ENCODE assay signal across 8 mouse cellular contexts in genomic region chr9:78107912-78108795, GRCm38 (mm10). TPM values are rescaled to one million over a fixed set of nuclear protein-coding genes. Genes with fewer than 3 reads are reported as not detected.
DNase-seq lines count a peak whose midpoint lies in the region; ATAC-seq and TF ChIP-seq lines count a peak whose summit lies in the region.

No protein-coding gene starts in this region.

- TF ChIP-seq CTCF in G1E (IDR thresholded peaks at IDR 0.05; ENCODE audit: low read depth, low read length) = no peak
- 0 out of 2 replicates have a peak, but pooled peaks have one; percentile 15 for TF ChIP-seq CTCF in thymus, adult 2 months (IDR thresholded peaks at IDR 0.05; ENCODE audit: borderline replicate concordance, control insufficient read depth, extremely low read depth, insufficient read depth, low read length, poor library complexity)

- H3K4me3 ChIP-seq in G1E (ENCODE audit: low read depth, low read length) = peak overlapping the region; percentile 96
- peak overlapping the region; percentile 61 for H3K4me3 ChIP-seq in forebrain, embryonic 15.5 days
- H3K4me3 ChIP-seq in lung, embryonic 16.5 days (ENCODE audit: low read length) = peak overlapping the region; percentile 97
- H3K4me3 ChIP-seq in thymus, adult 2 months (ENCODE audit: control insufficient read depth, insufficient read depth, low read length) = peak overlapping the region; percentile 61

- H3K9me3 ChIP-seq in G1E (replicated peaks) = no peaks in the 10 kb centered on the region
- H3K9me3 ChIP-seq in forebrain, embryonic 15.5 days = no peaks in the 10 kb centered on the region
- H3K9me3 ChIP-seq in lung, embryonic 16.5 days (ENCODE audit: control insufficient read depth, low read length) = no peaks in the 10 kb centered on the region

- peaks cover 19% of the 10 kb centered on the region for H3K36me3 ChIP-seq in G1E (replicated peaks)
- 0 out of 2 replicates have a peak, but pooled peaks cover 4% of the 10 kb centered on the region for H3K36me3 ChIP-seq in forebrain, embryonic 15.5 days
- peaks cover 4% of the 10 kb centered on the region for H3K36me3 ChIP-seq in lung, embryonic 16.5 days (ENCODE audit: control insufficient read depth, insufficient read depth, low read length)
- no peaks in the 10 kb centered on the region for H3K36me3 ChIP-seq in thymus, adult 2 months (ENCODE audit: control insufficient read depth, insufficient read depth, low read length)

- H3K4me2 ChIP-seq in forebrain, embryonic 15.5 days (replicated peaks) = peak overlapping the region; percentile 92
- peak overlapping the region; percentile 71 for H3K4me2 ChIP-seq in lung, embryonic 16.5 days (ENCODE audit: low read depth, low read length)

- no peak for ATAC-seq in G1E (ENCODE audit: extremely low read depth, insufficient number of reproducible peaks, low FRiP score, poor library complexity, severe bottlenecking)
- ATAC-seq in forebrain, embryonic 15.5 days (replicated peaks) = peak; percentile 84
- peak; percentile 82 for ATAC-seq in lung, embryonic 16.5 days (ENCODE audit: low read depth)

- intact Hi-C loops in heart, postnatal 25 days (cut with DNase I) = no loop called here

- under 1% methylated on average over 88 of the region's 88 CpGs for WGBS in forebrain, embryonic 15.5 days
- WGBS in lung, embryonic 16.5 days = under 1% methylated on average over 77 of the region's 88 CpGs
- under 1% methylated on average over 88 of the region's 88 CpGs for WGBS in thymus, adult 2 months

- peaks cover 59% of the 10 kb centered on the region for H3K4me1 ChIP-seq in G1E (ENCODE audit: insufficient read depth, low read depth, low read length)
- H3K4me1 ChIP-seq in forebrain, embryonic 15.5 days = peaks cover 17% of the 10 kb centered on the region
- H3K4me1 ChIP-seq in lung, embryonic 16.5 days (replicated peaks; ENCODE audit: control insufficient read depth, insufficient read depth, low read length) = peaks cover 21% of the 10 kb centered on the region
- H3K4me1 ChIP-seq in thymus, adult 2 months (replicated peaks; ENCODE audit: control insufficient read depth, insufficient read depth, low read length) = no peaks in the 10 kb centered on the region; the same call in 1 of the 2 replicates

- DNase-seq in G1E (ENCODE audit: low spot score) = peak; percentile 45
- DNase-seq in cerebellum, adult 11-12 months = peak; percentile 87
- peak; percentile 71 for DNase-seq in heart, postnatal 25 days (ENCODE audit: low spot score)
- peak; percentile 71 for DNase-seq in layer of hippocampus, adult 9-11 months
- peak; percentile 73 for DNase-seq in ovary, adult 18-20 months (ENCODE audit: low spot score)
- DNase-seq in thymus, adult 2 months = peak; percentile 78

- H3K27me3 ChIP-seq in G1E (ENCODE audit: insufficient read depth, low read length) = no peaks in the 10 kb centered on the region
- no peaks in the 10 kb centered on the region for H3K27me3 ChIP-seq in forebrain, embryonic 15.5 days
- H3K27me3 ChIP-seq in lung, embryonic 16.5 days (ENCODE audit: control insufficient read depth, insufficient read depth, low read depth, low read length) = no peaks in the 10 kb centered on the region
- no peaks in the 10 kb centered on the region for H3K27me3 ChIP-seq in thymus, adult 2 months (ENCODE audit: control insufficient read depth, insufficient read depth, low read length)

- H3K27ac ChIP-seq in forebrain, embryonic 15.5 days (replicated peaks) = peak overlapping the region; percentile 95
- peak overlapping the region; percentile 96 for H3K27ac ChIP-seq in lung, embryonic 16.5 days (ENCODE audit: low read length)
- H3K27ac ChIP-seq in thymus, adult 2 months (ENCODE audit: control insufficient read depth, insufficient read depth, low read length) = peak overlapping the region; percentile 84

- peak overlapping the region; percentile 91 for H3K9ac ChIP-seq in forebrain, embryonic 15.5 days (replicated peaks)
- H3K9ac ChIP-seq in lung, embryonic 16.5 days (ENCODE audit: low read length) = peak overlapping the region; percentile 95

- peak; percentile 91 for TF ChIP-seq POLR2A in thymus, adult 2 months (IDR thresholded peaks at IDR 0.05; ENCODE audit: control insufficient read depth, extremely low read depth, insufficient read depth, low read length, poor library complexity)

RNA-seq across cellular contexts. Expression of gene Fbxo9, which starts 0.7 kb away (rescaled TPM):
- total RNA-seq in G1E (2014; fragmentation: Nextera tagmentation) (115 and 128 TPM in 2 replicates), G1E (2017) (110 and 114 TPM in 2 replicates)
- 35.2 and 53.8 TPM in 2 replicates for polyA plus RNA-seq in G1E (2012)
- 51.4 and 54.3 TPM in 2 replicates for polyA plus RNA-seq in forebrain, embryonic 15.5 days (2015; fragmentation: Nextera tagmentation; extraction: Ambion mirVana)
- 10 to 100 TPM; 49.2 to 51.3 TPM for total RNA-seq in heart, postnatal 25 days (2021)
- polyA plus RNA-seq in lung, embryonic 16.5 days (2015; fragmentation: Nextera tagmentation; extraction: Ambion mirVana) = 38.6 and 42.9 TPM in 2 replicates
- polyA plus RNA-seq in thymus, adult 2 months (2012; rRNA removed) = 99.7 and 119 TPM in 2 replicates

RNA-seq across cellular contexts. Expression of gene Ick, which starts 0.8 kb away (rescaled TPM):
- total RNA-seq in G1E (2014; fragmentation: Nextera tagmentation) = 49.2 and 59.1 TPM in 2 replicates
- 14.9 and 17.1 TPM in 2 replicates for total RNA-seq in G1E (2017)
- polyA plus RNA-seq in G1E (2012) = 18.8 and 20.5 TPM in 2 replicates
- polyA plus RNA-seq in forebrain, embryonic 15.5 days (2015; fragmentation: Nextera tagmentation; extraction: Ambion mirVana) = 37.5 and 39.8 TPM in 2 replicates
- total RNA-seq in heart, postnatal 25 days (2021) = 10 to 100 TPM; 14.9 to 15.3 TPM
- 18.7 and 21.2 TPM in 2 replicates for polyA plus RNA-seq in lung, embryonic 16.5 days (2015; fragmentation: Nextera tagmentation; extraction: Ambion mirVana)
- polyA plus RNA-seq in thymus, adult 2 months (2012; rRNA removed) = 14.5 and 16.5 TPM in 2 replicates

RNA-seq across cellular contexts. Expression of gene Gcm1, which starts 56.4 kb away (rescaled TPM):
- total RNA-seq in G1E (2014; fragmentation: Nextera tagmentation) (not detected in 2 replicates), G1E (2017) (0.05 TPM in 1 of 2 replicates, not detected in the other)
- polyA plus RNA-seq in G1E (2012) = not detected in 2 replicates
- not detected in 2 replicates for polyA plus RNA-seq in forebrain, embryonic 15.5 days (2015; fragmentation: Nextera tagmentation; extraction: Ambion mirVana)
- not detected for total RNA-seq in heart, postnatal 25 days (2021)
- 0.39 and 0.41 TPM in 2 replicates for polyA plus RNA-seq in lung, embryonic 16.5 days (2015; fragmentation: Nextera tagmentation; extraction: Ambion mirVana)
- 0.20 TPM in 1 of 2 replicates, not detected in the other for polyA plus RNA-seq in thymus, adult 2 months (2012; rRNA removed)
